Mouse (Mus musculus): ENCODE results near the gene Zmynd8. TPM values are rescaled to one million over a fixed set of nuclear protein-coding genes. Genes with fewer than 3 reads are reported as not detected.

Gene Zmynd8
- polyA plus RNA-seq (2017; shearing (Covaris generic)), result 34.0 TPM

DNA sequence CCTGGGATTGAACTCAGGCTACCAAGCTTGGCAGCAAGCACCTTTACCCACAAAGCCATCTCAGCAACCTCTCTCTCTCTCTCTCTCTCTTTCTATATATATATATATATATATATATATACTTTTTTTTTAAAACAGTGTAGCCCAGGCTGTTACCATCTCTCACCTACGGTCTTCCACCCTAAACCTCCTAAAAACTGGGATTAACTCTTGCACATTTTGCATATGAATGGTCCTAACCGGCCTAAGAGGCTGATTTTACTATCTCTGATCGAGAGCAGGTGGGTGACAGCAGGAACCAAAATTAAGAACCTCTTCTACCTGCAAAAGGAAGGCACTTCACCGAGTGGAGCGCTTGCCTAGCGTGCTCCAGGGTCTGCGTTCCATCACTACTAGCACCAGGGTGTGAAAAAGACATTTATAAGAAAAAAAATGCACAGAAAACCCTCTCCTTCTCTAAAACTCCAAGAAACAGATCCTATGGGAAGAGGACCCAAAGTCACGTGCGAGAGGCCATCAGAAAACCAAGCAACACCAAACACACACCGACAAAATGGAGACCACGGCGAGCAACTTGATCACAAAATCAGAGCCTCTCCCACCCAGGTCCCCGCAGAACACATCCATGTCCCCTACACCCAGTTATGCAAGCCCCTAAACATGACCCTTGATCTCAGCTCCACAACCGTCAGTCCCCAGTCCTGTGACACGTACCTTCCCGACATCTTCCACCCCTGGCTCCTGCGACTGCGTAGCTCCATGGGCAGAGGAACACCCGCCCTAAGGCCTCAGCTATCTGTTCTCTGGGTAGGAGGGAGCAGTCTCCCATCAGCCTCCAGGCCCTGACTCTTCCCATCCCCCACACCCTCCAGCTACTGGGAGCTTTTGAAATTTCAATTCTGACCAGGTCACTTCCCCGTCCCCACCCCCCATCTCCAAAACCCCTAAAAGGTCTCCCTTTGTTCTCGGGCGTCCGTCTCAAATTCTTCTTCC is at the start of gene Zmynd8:
TSS of gene Zmynd8 (minus strand) at position 815 of the 993 bp plus-strand sequence.

Other genes starting within 250 kb of the Zmynd8 start
- 79.9 TPM for gene Ncoa3, start 93.6 kb upstream of the Zmynd8 start, polyA plus RNA-seq (2017; shearing (Covaris generic))

Data from effector memory CD4-positive, alpha-beta T cell, adult 5 months (primary cell).